Mouse (Mus musculus) olfactory bulb, adult 2 months (tissue): ENCODE measurements around the gene Vwa1.

Source experiments
- CTCF ChIP-seq: fragments of 200-500 bp; IDR thresholded peaks from 2 replicates; pipeline ENCODE4 v1.5.1; 2012; ENCODE audit warnings: low read depth, mild to moderate bottlenecking, low read length, moderate library complexity; ENCODE audit not compliant: insufficient read depth
- POLR2A ChIP-seq: fragments of 200-500 bp; IDR thresholded peaks from 2 replicates; pipeline ENCODE4 v1.6.1; 2012; ENCODE audit warnings: mild to moderate bottlenecking, low read depth, low read length, moderate library complexity; ENCODE audit not compliant: insufficient read depth

- TF ChIP-seq POLR2A, result no peak
- no peak for TF ChIP-seq CTCF
Observed at GRCm38 (mm10) chr4:155793730-155794129, 19.2 kb upstream of the Vwa1 start.
